Mouse (Mus musculus) MEL (cell line): ENCODE data around the gene Hoxc9. TPM values are rescaled to one million over a fixed set of nuclear protein-coding genes. Genes with fewer than 3 reads are reported as not detected.

ENCODE experiments used
- DNase-seq: peaks from one replicate; pipeline ENCODE4 v3.0.0; 2011; ENCODE audit warnings: low read depth, low spot score
- H3K27ac ChIP-seq: 2 replicates; pipeline ENCODE4 v1.5.1; 2012; ENCODE audit warnings: low read depth, mild to moderate bottlenecking, control low read depth, low read length, moderate library complexity; ENCODE audit not compliant: control insufficient read depth
- H3K27me3 ChIP-seq, 2 experiments: fragments of 150-350 bp in 1 of 2; sonication (generic) in 1 of 2; 2 replicates each; pipeline ENCODE4 v1.6.1; 2012; ENCODE audit warnings: low read length in 2 of 2, mild to moderate bottlenecking in 2 of 2, improper control_type of control experiment in 1 of 2, moderate library complexity in 1 of 2; ENCODE audit not compliant: insufficient read depth in 2 of 2, control insufficient read depth in 1 of 2
- H3K36me3 ChIP-seq, 2 experiments: 2 replicates each; pipeline ENCODE4 v1.6.1; 2012 to 2014; ENCODE audit warnings: low read length in 2 of 2, improper control_type of control experiment in 1 of 2, inconsistent platforms in 1 of 2, mild to moderate bottlenecking in 1 of 2; ENCODE audit not compliant: insufficient read depth in 2 of 2, control insufficient read depth in 1 of 2
- H3K4me1 ChIP-seq, 2 experiments: fragments of 150-350 bp in 1 of 2; sonication (generic) in 1 of 2; 2 replicates each; pipeline ENCODE4 v1.6.1; 2012; ENCODE audit warnings: low read length in 2 of 2, improper control_type of control experiment in 1 of 2, mild to moderate bottlenecking in 1 of 2; ENCODE audit not compliant: insufficient read depth in 2 of 2, control insufficient read depth in 1 of 2
- H3K4me3 ChIP-seq, 2 experiments: fragments of 150-350 bp in 1 of 2; sonication (generic) in 1 of 2; 2 replicates each; pipeline ENCODE4 v1.5.1; 2012; ENCODE audit warnings: low read depth in 2 of 2, low read length in 2 of 2, mild to moderate bottlenecking in 2 of 2, moderate library complexity in 2 of 2, control low read depth in 1 of 2, improper control_type of control experiment in 1 of 2; ENCODE audit not compliant: control insufficient read depth in 1 of 2, insufficient read depth in 1 of 2
- H3K79me2 ChIP-seq: 2 replicates; pipeline ENCODE4 v1.6.1; 2012; ENCODE audit warnings: mild to moderate bottlenecking, low read length, moderate library complexity; ENCODE audit not compliant: control insufficient read depth, poor library complexity, insufficient read depth
- H3K9ac ChIP-seq: 2 replicates; pipeline ENCODE4 v1.6.1; 2012; ENCODE audit warnings: low read depth, mild to moderate bottlenecking, control low read depth, low read length, moderate library complexity; ENCODE audit not compliant: control insufficient read depth, poor library complexity, severe bottlenecking
- H3K9me3 ChIP-seq: fragments of 150-350 bp; sonication (generic); replicated peaks from 2 replicates; pipeline ENCODE4 v1.6.1; 2012; ENCODE audit warnings: mild to moderate bottlenecking, low read length, improper control_type of control experiment, moderate library complexity; ENCODE audit not compliant: insufficient read depth
- BHLHE40 ChIP-seq: IDR thresholded peaks from 2 replicates; pipeline ENCODE4 v1.6.1; 2012; ENCODE audit warnings: low read depth, mild to moderate bottlenecking, inconsistent platforms, low read length, improper control_type of control experiment, borderline replicate concordance
- CHD1 ChIP-seq: IDR thresholded peaks from 2 replicates; pipeline ENCODE4 v1.6.1; 2012; ENCODE audit warnings: low read depth, mild to moderate bottlenecking, inconsistent platforms, low read length, improper control_type of control experiment
- CHD2 ChIP-seq: IDR thresholded peaks from 2 replicates; pipeline ENCODE4 v1.6.1; 2011; ENCODE audit warnings: low read length, improper control_type of control experiment
- CTCF ChIP-seq, 3 experiments: IDR thresholded peaks in 2 of 3; conservative IDR thresholded peaks in 1 of 3; 2 replicates each; pipeline ENCODE4 v1.5.1; 2011 to 2012; ENCODE audit warnings: low read length in 3 of 3, low read depth in 2 of 3, mild to moderate bottlenecking in 2 of 3, improper control_type of control experiment in 1 of 3, inconsistent platforms in 1 of 3, mixed read lengths in 1 of 3, moderate library complexity in 1 of 3; ENCODE audit not compliant: control insufficient read depth in 1 of 3, insufficient read depth in 1 of 3, poor library complexity in 1 of 3, severe bottlenecking in 1 of 3
- E2F4 ChIP-seq: IDR thresholded peaks from 2 replicates; pipeline ENCODE4 v1.6.1; 2011; ENCODE audit warnings: low read depth, low read length, improper control_type of control experiment, borderline replicate concordance
- ELF1 ChIP-seq: IDR thresholded peaks from 2 replicates; pipeline ENCODE4 v1.6.1; 2014; ENCODE audit warnings: low read depth, mild to moderate bottlenecking, inconsistent platforms, low read length, improper control_type of control experiment, moderate library complexity
- EP300 ChIP-seq, 2 experiments: IDR thresholded peaks; 2 replicates each; pipeline ENCODE4 v1.6.1; 2011; ENCODE audit warnings: improper control_type of control experiment in 2 of 2, low read length in 2 of 2, low read depth in 1 of 2, mild to moderate bottlenecking in 1 of 2
- GABPA ChIP-seq: IDR thresholded peaks from 2 replicates; pipeline ENCODE4 v1.6.1; 2012; ENCODE audit warnings: low read depth, mild to moderate bottlenecking, inconsistent platforms, low read length, improper control_type of control experiment, moderate library complexity
- GATA1 ChIP-seq: IDR thresholded peaks from 2 replicates; pipeline ENCODE4 v1.6.1; 2011; ENCODE audit warnings: low read depth, low read length, improper control_type of control experiment
- HCFC1 ChIP-seq: IDR thresholded peaks from 2 replicates; pipeline ENCODE4 v1.6.1; 2012; ENCODE audit warnings: low read depth, mild to moderate bottlenecking, inconsistent platforms, low read length, improper control_type of control experiment, moderate library complexity
- KAT2A ChIP-seq: conservative IDR thresholded peaks from 2 replicates; pipeline ENCODE4 v1.6.1; 2012; ENCODE audit warnings: low read depth, low read length, improper control_type of control experiment, inconsistent platforms
- MAX ChIP-seq: IDR thresholded peaks from 2 replicates; pipeline ENCODE4 v1.6.1; 2011; ENCODE audit warnings: low read length, improper control_type of control experiment
- MEF2A ChIP-seq: IDR thresholded peaks from 2 replicates; pipeline ENCODE4 v1.6.1; 2014; ENCODE audit warnings: low read depth, mild to moderate bottlenecking, inconsistent platforms, low read length, improper control_type of control experiment; ENCODE audit not compliant: poor library complexity, insufficient replicate concordance, severe bottlenecking; ENCODE audit errors: extremely low read depth
- MYB ChIP-seq: IDR thresholded peaks from 2 replicates; pipeline ENCODE4 v1.6.1; 2011; ENCODE audit warnings: mild to moderate bottlenecking, low read depth, low read length, improper control_type of control experiment
- NELFE ChIP-seq: IDR thresholded peaks from 2 replicates; pipeline ENCODE4 v1.6.1; 2011; ENCODE audit warnings: low read depth, low read length, improper control_type of control experiment
- POLR2A ChIP-seq, 2 experiments: IDR thresholded peaks; 2 replicates each; pipeline ENCODE4 v1.6.1; 2011 to 2012; ENCODE audit warnings: low read length in 2 of 2, mild to moderate bottlenecking in 2 of 2, control low read depth in 1 of 2, improper control_type of control experiment in 1 of 2, low read depth in 1 of 2, moderate library complexity in 1 of 2; ENCODE audit not compliant: control insufficient read depth in 1 of 2, insufficient read depth in 1 of 2, poor library complexity in 1 of 2
- POLR2AphosphoS2 ChIP-seq: IDR thresholded peaks from 2 replicates; pipeline ENCODE4 v1.6.1; 2011; ENCODE audit warnings: low read length, improper control_type of control experiment
- RAD21 ChIP-seq: IDR thresholded peaks from 2 replicates; pipeline ENCODE4 v1.6.1; 2011; ENCODE audit warnings: mild to moderate bottlenecking, low read depth, low read length, improper control_type of control experiment
- RCOR1 ChIP-seq: IDR thresholded peaks from 2 replicates; pipeline ENCODE4 v1.6.1; 2012; ENCODE audit warnings: low read depth, mild to moderate bottlenecking, inconsistent platforms, low read length, improper control_type of control experiment
- SMC3 ChIP-seq: IDR thresholded peaks from 2 replicates; pipeline ENCODE4 v1.6.1; 2011; ENCODE audit warnings: low read depth, low read length, improper control_type of control experiment
- TAL1 ChIP-seq: IDR thresholded peaks from 2 replicates; pipeline ENCODE4 v1.6.1; 2012; ENCODE audit warnings: mild to moderate bottlenecking, inconsistent platforms, low read length, moderate library complexity, mixed read lengths
- TBP ChIP-seq: IDR thresholded peaks from 2 replicates; pipeline ENCODE4 v1.8.0; 2011; ENCODE audit warnings: low read depth, low read length, improper control_type of control experiment
- UBTF ChIP-seq: IDR thresholded peaks from 2 replicates; pipeline ENCODE4 v1.6.1; 2012; ENCODE audit warnings: low read depth, mild to moderate bottlenecking, inconsistent platforms, low read length, improper control_type of control experiment, moderate library complexity, borderline replicate concordance; ENCODE audit not compliant: insufficient read depth
- ZC3H11A ChIP-seq: IDR thresholded peaks from 2 replicates; pipeline ENCODE4 v1.6.1; 2012; ENCODE audit warnings: low read depth, mild to moderate bottlenecking, inconsistent platforms, low read length, improper control_type of control experiment
- ZKSCAN1 ChIP-seq: IDR thresholded peaks from 2 replicates; pipeline ENCODE4 v1.6.1; 2012; ENCODE audit warnings: low read depth, mild to moderate bottlenecking, inconsistent platforms, low read length, improper control_type of control experiment, moderate library complexity
- ZNF384 ChIP-seq: IDR thresholded peaks from 2 replicates; pipeline ENCODE4 v1.6.1; 2012; ENCODE audit warnings: low read depth, mild to moderate bottlenecking, inconsistent platforms, low read length, improper control_type of control experiment
- polyA plus RNA-seq, 2 experiments: library from polyadenylated mRNA; stranded (reverse) in 1 of 2; unstranded in 1 of 2; fragments of >175 nt in 1 of 2; fragments of >200 nt in 1 of 2; gene quantifications; 2 replicates each; pipeline versions ENCODE4 v1.2.1 to v1.2.4; 2012; ENCODE audit warnings: low replicate concordance in 2 of 2, low read depth in 1 of 2; ENCODE audit not compliant: insufficient read length in 2 of 2, insufficient read depth in 1 of 2, missing spikeins in 1 of 2
- total RNA-seq: library from RNA; depleted of rRNA; stranded (reverse); fragments of 300-350 nt; gene quantifications from 2 replicates; pipeline ENCODE4 v1.2.3, GENCODE M21; 2012

Gene Hoxc9
- total and polyA plus RNA-seq, 3 experiments, result 4.1 to 400 (median 9.5) TPM

DNA sequence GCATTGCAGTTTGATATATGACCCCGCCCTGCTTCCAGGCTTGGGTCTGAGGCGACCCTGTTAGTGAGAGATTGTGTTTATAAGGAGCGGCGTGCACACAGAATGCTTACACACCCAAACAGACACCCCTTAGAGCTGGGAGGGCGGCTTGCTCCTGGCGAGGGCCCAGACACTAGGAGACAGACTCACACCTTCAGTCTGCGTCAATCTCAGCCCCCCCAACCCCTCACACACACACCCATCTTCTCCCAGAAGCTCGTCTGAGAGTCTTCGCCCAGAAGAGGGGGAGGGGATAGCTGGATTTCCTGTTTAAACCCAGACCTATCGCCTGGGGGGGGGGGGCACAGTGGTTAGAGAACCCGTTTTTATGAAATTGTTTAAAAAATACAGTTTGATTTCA, 23.7 kb downstream of the Hoxc9 start (continued):
- TF ChIP-seq CTCF (IDR thresholded peaks at IDR 0.05 in 2 of 3, conservative IDR thresholded peaks at IDR 0.05 in 1 of 3; ENCODE audit: control insufficient read depth in 1 of 3, insufficient read depth in 1 of 3, low read depth in 2 of 3, low read length in 3 of 3, poor library complexity in 1 of 3, severe bottlenecking in 1 of 3), result no peak
- TF ChIP-seq POLR2AphosphoS2, result no peak
- no peak for TF ChIP-seq SMC3
- 0 out of 2 replicates have a peak, but pooled peaks have one; percentile 17 for TF ChIP-seq CHD1
- no peak for TF ChIP-seq MAX
- 0 out of 2 replicates have a peak, but pooled peaks have one; percentile 28 for TF ChIP-seq TBP
- no peak for TF ChIP-seq KAT2A
- TF ChIP-seq BHLHE40, result no peak
- TF ChIP-seq GATA1, result no peak
- TF ChIP-seq ZNF384, result no peak
- TF ChIP-seq GABPA, result no peak
- TF ChIP-seq RAD21, result no peak
- TF ChIP-seq CHD2, result peak; percentile 55; the same call in 1 of the 2 replicates

DNA sequence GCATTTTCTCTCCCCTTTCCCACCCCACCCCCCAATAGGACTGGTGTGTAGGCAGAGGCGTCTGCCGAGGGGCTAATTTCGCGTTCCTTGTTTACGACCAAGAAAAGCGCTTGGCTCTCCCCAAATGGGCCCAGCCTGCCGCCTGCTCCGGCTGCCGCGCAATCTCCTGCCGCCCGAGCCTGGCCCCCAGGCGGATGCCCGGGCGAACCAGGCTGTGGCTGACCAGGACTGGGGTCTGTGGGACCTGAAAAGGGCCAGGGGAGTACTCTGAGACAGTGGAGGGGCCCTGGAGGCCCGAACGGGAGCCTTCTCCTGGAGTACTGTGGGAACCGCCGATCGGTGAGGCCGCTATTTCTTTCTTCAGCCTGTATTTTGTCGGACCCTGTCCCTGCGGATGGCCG, 24.3 kb downstream of the Hoxc9 start:
- no peaks in the 10 kb centered on the region for H3K27me3 ChIP-seq
- peaks cover 27% of the 10 kb centered on the region for H3K79me2 ChIP-seq
- H3K27ac ChIP-seq, result peak overlapping the region; percentile 99
- no peaks in the 10 kb centered on the region for H3K9me3 ChIP-seq
- TF ChIP-seq KAT2A, result 0 out of 2 replicates have a peak, but pooled peaks have one; percentile 22
- no peak for TF ChIP-seq MAX
- TF ChIP-seq E2F4, result no peak
- TF ChIP-seq MYB, result peak; percentile 29; the same call in 1 of the 2 replicates
- peak; percentile 88; the same call in 1 of the 2 replicates for TF ChIP-seq UBTF
- TF ChIP-seq ZC3H11A, result 0 out of 2 replicates have a peak, but pooled peaks have one; percentile 3
- TF ChIP-seq POLR2A (IDR thresholded peaks at IDR 0.05; ENCODE audit: control insufficient read depth in 1 of 2, insufficient read depth in 1 of 2, low read depth in 1 of 2, low read length in 2 of 2, poor library complexity in 1 of 2), result peak in 1 of 2 experiments; percentile 40; a peak in 2 of 4 replicates
- 0 out of 2 replicates have a peak, but pooled peaks have one; percentile 19 for TF ChIP-seq ZKSCAN1
- no peak for TF ChIP-seq TAL1
- TF ChIP-seq ELF1, result peak; percentile 6; the same call in 1 of the 2 replicates
- peak; percentile 35; the same call in 1 of the 2 replicates for TF ChIP-seq NELFE
- TF ChIP-seq EP300 (IDR thresholded peaks at IDR 0.05; ENCODE audit: low read depth in 1 of 2, low read length in 2 of 2), result peak; percentile 11 to 20; a peak in 1 of 4 replicates
- TF ChIP-seq HCFC1, result peak; percentile 6; the same call in 1 of the 2 replicates
- no peak for TF ChIP-seq MEF2A
- 0 out of 2 replicates have a peak, but pooled peaks have one; percentile 44 for TF ChIP-seq RCOR1
- no peak; the same call in 1 of the 2 replicates for TF ChIP-seq RAD21
- peak overlapping the region; percentile 60 to 68 for H3K4me3 ChIP-seq
- DNase-seq, result peak; percentile 79
- H3K9ac ChIP-seq, result peak overlapping the region; percentile 98
- H3K4me1 ChIP-seq, result peaks cover 15 to 34% of the 10 kb centered on the region in 2 experiments
- H3K36me3 ChIP-seq, result peaks cover 0 to 31% of the 10 kb centered on the region in 2 experiments; a peak in 2 of 4 replicates
